Mouse (Mus musculus) heart, postnatal 10 days (tissue): ENCODE measurements around the gene Wnt3. TPM values are rescaled to one million over a fixed set of nuclear protein-coding genes. Genes with fewer than 3 reads are reported as not detected.
"Not testable (repeated sequence)": the region's sequence is repeated elsewhere in the genome, so short reads cannot be mapped to it uniquely, and the experiment has no call there.

Experiments
- DNase-seq, 2 experiments: peaks; one replicate each; pipeline ENCODE4 v3.0.0; 2021
- intact Hi-C: fragments of 180-260 bp; cut with DNase I; formaldehyde crosslinking; loops from one replicate; pipeline ENCODE4 v1.15.1; 2025
- total RNA-seq, 2 experiments: library from RNA; stranded (reverse); gene quantifications; 2 replicates each; pipeline ENCODE4 v1.2.3; 2021

Wnt3 gene
- not detected for total RNA-seq

- no peak for DNase-seq
- intact Hi-C loops: no loop called here
Measured at GRCm38 (mm10) chr11:103773387-103774227, at the start of gene Wnt3. TSS of gene Wnt3 (plus strand) at chr11:103774150.

- intact Hi-C loops: no loop called here
Measured at GRCm38 (mm10) chr11:103724331-103724771, 49.6 kb upstream of the Wnt3 start.

GRCm38 (mm10) chr11:103729282-103729985 is 44.5 kb upstream of the Wnt3 start:
- no peak for DNase-seq
- intact Hi-C loops: no loop called here

More at GRCm38 (mm10) chr11:103724331-103724771, 49.6 kb upstream of the Wnt3 start:
- no peak for DNase-seq

- no peak for DNase-seq
- intact Hi-C loops: no loop called here
Measured at GRCm38 (mm10) chr11:103731594-103731993, 42.4 kb upstream of the Wnt3 start.

GRCm38 (mm10) chr11:103732306-103732705 is 41.6 kb upstream of the Wnt3 start:
- DNase-seq: no peak
- intact Hi-C loops: no loop called here

GRCm38 (mm10) chr11:103733069-103733468 is 40.9 kb upstream of the Wnt3 start:
- DNase-seq: no peak
- intact Hi-C loops: no loop called here

GRCm38 (mm10) chr11:103733961-103734360 is 40.0 kb upstream of the Wnt3 start:
- DNase-seq: no peak
- intact Hi-C loops: no loop called here

GRCm38 (mm10) chr11:103734411-103735045 is 39.4 kb upstream of the Wnt3 start:
- DNase-seq: no peak
- intact Hi-C loops: no loop called here

GRCm38 (mm10) chr11:103735046-103735781 is 38.7 kb upstream of the Wnt3 start:
- intact Hi-C loops: no loop called here
- DNase-seq: no peak

- intact Hi-C loops: no loop called here
- no peak for DNase-seq
Measured at GRCm38 (mm10) chr11:103749306-103750089, 24.5 kb upstream of the Wnt3 start, which contains the start of gene Wnt9b. TSS of gene Wnt9b (minus strand) at chr11:103749821.

GRCm38 (mm10) chr11:103750612-103751011 is 23.3 kb upstream of the Wnt3 start:
- intact Hi-C loops: no loop called here
- no peak for DNase-seq

GRCm38 (mm10) chr11:103758054-103758453 is 15.9 kb upstream of the Wnt3 start:
- DNase-seq: peak in 1 of 2 experiments; percentile 20
- intact Hi-C loops: loop anchor here (1.0 kb wide), 2 partner anchors 83 to 119 kb away; no protein-coding TSS in a partner anchor

GRCm38 (mm10) chr11:103758706-103759105 is 15.2 kb upstream of the Wnt3 start:
- intact Hi-C loops: loop anchor here (1.0 kb wide), 2 partner anchors 83 to 119 kb away; no protein-coding TSS in a partner anchor
- peak; percentile 64 to 84 for DNase-seq

GRCm38 (mm10) chr11:103760101-103760500 is 13.8 kb upstream of the Wnt3 start:
- no peak for DNase-seq
- intact Hi-C loops: no loop called here

- intact Hi-C loops, DNase-seq: not testable (repeated sequence)
Measured at GRCm38 (mm10) chr11:103760891-103761290, 13.1 kb upstream of the Wnt3 start.

- peak; percentile 50 to 67 for DNase-seq
- intact Hi-C loops: loop anchor here (1.0 kb wide), 1 partner anchor 148 kb away; no protein-coding TSS in a partner anchor
Measured at GRCm38 (mm10) chr11:103763410-103764163, 10.4 kb upstream of the Wnt3 start.

- intact Hi-C loops: no loop called here
- DNase-seq: no peak
Measured at GRCm38 (mm10) chr11:103764601-103765000, 9.3 kb upstream of the Wnt3 start.

- no peak for DNase-seq
Measured at GRCm38 (mm10) chr11:103765556-103766011, 8.4 kb upstream of the Wnt3 start.

More at GRCm38 (mm10) chr11:103765556-103766011, 8.4 kb upstream of the Wnt3 start:
- intact Hi-C loops: no loop called here
